Mouse (Mus musculus) spleen, adult 2 months (tissue): ENCODE measurements around the gene Klf8.
"Not testable (repeated sequence)": the region's sequence is repeated elsewhere in the genome, so short reads cannot be mapped to it uniquely, and the experiment has no call there.

Experiments
- CTCF ChIP-seq: fragments of 200-500 bp; IDR thresholded peaks from 2 replicates; pipeline ENCODE4 v1.5.1; 2011; ENCODE audit warnings: mild to moderate bottlenecking, inconsistent platforms; ENCODE audit not compliant: insufficient read depth, insufficient read length, insufficient replicate concordance; ENCODE audit errors: extremely low read depth
- POLR2A ChIP-seq: fragments of 200-500 bp; IDR thresholded peaks from 2 replicates; pipeline ENCODE4 v1.6.1; 2011; ENCODE audit warnings: low read depth, low read length, inconsistent platforms

- TF ChIP-seq CTCF, POLR2A: not testable (repeated sequence)
Measured at GRCm38 (mm10) chrX:153334140-153334539, 96.9 kb downstream of the Klf8 start.
